Mouse (Mus musculus): ENCODE measurements at regions not wholly inside any gene's neighbourhood (a gene's known extent, or its start where the extent isn't known, plus 50 kb on each side); places are given as distances from the start of the nearest gene placed in this dataset.
A peak's percentile ranks its signal among the peaks of the same experiment; 100 is the strongest.

DNA sequence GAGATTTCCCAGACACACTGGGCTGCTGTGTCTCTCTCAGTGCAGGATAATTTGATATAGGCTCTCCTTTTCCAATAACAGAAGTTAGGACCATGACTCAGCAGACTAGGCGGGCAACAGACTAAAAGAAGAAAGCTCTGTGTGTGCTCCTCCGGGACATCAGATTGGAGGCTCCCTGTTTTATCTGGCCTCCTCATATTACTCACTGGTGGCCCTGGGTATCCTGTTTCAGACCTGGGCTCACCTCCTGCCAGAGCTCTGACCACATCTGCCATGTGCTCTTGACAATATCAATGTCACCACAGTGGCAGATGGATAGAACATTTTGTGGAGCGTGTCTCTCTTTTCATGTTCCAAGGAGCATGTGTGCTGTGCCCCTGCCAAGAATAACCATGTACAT is 308.1 kb upstream of the Slco3a1 start:
- Histone ChIP-seq H3K27ac (no peak overlapping the region), H3K4me3 (replicated peaks) (no peak overlapping the region), H3K9me3 (no peaks in the 10 kb centered on the region), H3K4me1 (replicated peaks) (0 out of 2 replicates have a peak, but pooled peaks cover 3% of the 10 kb centered on the region), H3K9ac (no peak overlapping the region), H3K4me2 (replicated peaks) (no peak overlapping the region), H3K27me3 (replicated peaks) (no peaks in the 10 kb centered on the region), H3K36me3 (no peaks in the 10 kb centered on the region)
- peak; percentile 59 for ATAC-seq
- WGBS, result 29% methylated on average over 3 of the region's 3 CpGs

DNA sequence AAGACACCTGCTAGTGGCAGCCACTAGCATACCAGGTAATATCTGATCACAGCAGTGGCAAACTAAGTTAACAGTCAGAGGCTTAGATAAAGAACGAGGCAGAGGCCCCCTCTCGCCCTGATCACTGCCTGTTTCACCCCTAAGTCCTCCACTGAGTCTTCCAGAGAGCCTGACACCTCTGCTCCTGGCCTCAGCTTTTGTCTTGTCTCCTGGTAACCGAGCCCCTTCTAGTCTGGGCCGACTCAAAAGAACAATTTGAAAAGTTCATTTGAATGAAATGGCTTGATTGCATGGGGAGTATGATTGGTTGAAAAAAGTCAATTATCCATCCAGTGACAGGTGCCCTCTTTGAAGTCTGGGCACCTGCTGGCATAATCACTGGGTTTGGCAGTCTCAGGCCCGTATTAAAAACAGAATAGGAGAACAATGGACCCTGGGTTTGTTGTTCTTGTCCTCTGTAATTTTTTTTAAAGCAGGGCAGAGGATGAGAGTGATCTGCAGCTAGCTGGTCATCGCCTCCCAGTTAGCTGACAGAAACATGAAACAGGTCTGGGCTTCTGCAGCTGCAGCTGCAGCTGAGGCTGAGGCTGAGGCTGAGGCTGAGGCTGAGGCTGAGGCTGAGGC is 289.8 kb upstream of the Slco3a1 start:
- H3K4me1 ChIP-seq (replicated peaks), result no peaks in the 10 kb centered on the region
- H3K9ac ChIP-seq, result no peak overlapping the region
- WGBS, result 42% methylated on average over 6 of the region's 6 CpGs
- no peak overlapping the region for H3K27ac ChIP-seq
- H3K27me3 ChIP-seq (replicated peaks), result no peaks in the 10 kb centered on the region
- H3K36me3 ChIP-seq, result no peaks in the 10 kb centered on the region
- H3K4me2 ChIP-seq (replicated peaks), result no peak overlapping the region
- H3K9me3 ChIP-seq, result no peaks in the 10 kb centered on the region
- H3K4me3 ChIP-seq (replicated peaks), result no peak overlapping the region
- no peak for ATAC-seq

DNA sequence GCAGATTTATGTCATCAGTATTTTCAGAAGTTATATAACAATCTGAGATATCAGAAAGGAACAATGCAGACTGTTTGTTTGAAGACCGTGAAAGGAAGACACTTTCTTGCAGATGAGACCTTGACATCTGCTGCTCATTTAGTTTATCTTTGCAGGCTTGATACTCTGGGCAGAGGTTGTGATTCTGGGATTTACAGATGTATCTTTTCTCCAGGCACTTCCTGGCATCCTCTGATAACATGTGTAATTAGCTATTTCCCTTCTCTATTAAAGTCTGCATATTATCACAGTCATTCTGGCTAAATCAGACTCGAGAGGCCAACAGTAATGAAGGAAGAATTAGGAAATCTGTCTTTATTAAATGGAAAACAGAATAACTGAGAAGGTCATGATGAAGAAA is 268.7 kb upstream of the Slco3a1 start:
- Histone ChIP-seq H3K4me1 (replicated peaks) (no peaks in the 10 kb centered on the region), H3K4me2 (replicated peaks) (no peak overlapping the region), H3K27ac (no peak overlapping the region), H3K27me3 (replicated peaks) (no peaks in the 10 kb centered on the region), H3K9me3 (no peaks in the 10 kb centered on the region), H3K4me3 (replicated peaks) (no peak overlapping the region), H3K36me3 (no peaks in the 10 kb centered on the region), H3K9ac (no peak overlapping the region)
- no peak for ATAC-seq
- 40% methylated on average over 2 of the region's 2 CpGs for WGBS

DNA sequence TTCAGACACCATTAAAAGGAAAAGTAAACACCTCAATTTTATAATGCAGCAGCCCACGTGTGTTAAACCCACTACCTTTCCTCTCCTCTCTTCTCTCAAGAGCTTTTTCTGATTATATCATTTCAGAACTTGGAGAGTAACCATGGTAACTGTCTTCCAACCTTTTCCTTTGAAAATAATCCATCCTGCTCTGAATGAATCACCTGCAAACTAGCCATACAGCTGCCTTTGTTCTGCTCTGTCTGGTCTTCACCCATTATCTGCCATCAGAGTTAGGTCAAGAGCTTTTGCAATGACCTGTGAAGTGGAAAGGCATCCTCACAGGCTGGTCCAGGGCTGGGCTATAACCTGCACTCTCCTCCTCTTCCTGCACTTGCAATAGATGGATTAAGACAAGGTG is 238.7 kb upstream of the Slco3a1 start:
- WGBS, result 35% methylated on average over 1 of the region's 1 CpGs
- Histone ChIP-seq H3K4me2 (replicated peaks) (no peak overlapping the region), H3K4me3 (replicated peaks) (no peak overlapping the region), H3K27ac (no peak overlapping the region), H3K27me3 (replicated peaks) (no peaks in the 10 kb centered on the region), H3K4me1 (replicated peaks) (no peaks in the 10 kb centered on the region), H3K9ac (no peak overlapping the region), H3K9me3 (no peaks in the 10 kb centered on the region), H3K36me3 (no peaks in the 10 kb centered on the region)
- ATAC-seq, result no peak

DNA sequence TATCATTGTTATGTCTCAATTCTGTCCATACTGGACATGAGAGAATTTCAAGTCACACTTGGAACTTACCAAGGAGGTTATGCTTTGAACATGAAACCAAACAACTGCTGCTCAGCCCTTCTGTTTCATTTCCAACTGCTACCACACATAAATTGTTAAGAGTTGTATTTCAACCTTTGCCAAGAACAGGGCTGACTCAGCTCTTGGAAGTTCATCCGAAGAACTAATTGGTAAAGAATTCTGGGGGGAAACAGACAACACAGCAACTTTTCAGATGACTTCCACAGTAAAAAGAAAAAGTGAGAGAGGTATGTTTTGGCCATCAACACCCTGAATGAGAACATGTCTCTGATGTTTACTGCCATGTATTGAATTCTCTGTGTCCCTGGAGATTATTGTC is 234.1 kb upstream of the Slco3a1 start:
- no peaks in the 10 kb centered on the region for H3K27me3 ChIP-seq (replicated peaks)
- no peak overlapping the region for H3K27ac ChIP-seq
- H3K9me3 ChIP-seq, result no peaks in the 10 kb centered on the region
- no peak overlapping the region for H3K4me3 ChIP-seq (replicated peaks)
- no peak overlapping the region for H3K9ac ChIP-seq
- no peak for ATAC-seq
- no peaks in the 10 kb centered on the region for H3K36me3 ChIP-seq
- H3K4me2 ChIP-seq (replicated peaks), result no peak overlapping the region
- 49% methylated on average over 1 of the region's 1 CpGs for WGBS
- no peaks in the 10 kb centered on the region for H3K4me1 ChIP-seq (replicated peaks)

DNA sequence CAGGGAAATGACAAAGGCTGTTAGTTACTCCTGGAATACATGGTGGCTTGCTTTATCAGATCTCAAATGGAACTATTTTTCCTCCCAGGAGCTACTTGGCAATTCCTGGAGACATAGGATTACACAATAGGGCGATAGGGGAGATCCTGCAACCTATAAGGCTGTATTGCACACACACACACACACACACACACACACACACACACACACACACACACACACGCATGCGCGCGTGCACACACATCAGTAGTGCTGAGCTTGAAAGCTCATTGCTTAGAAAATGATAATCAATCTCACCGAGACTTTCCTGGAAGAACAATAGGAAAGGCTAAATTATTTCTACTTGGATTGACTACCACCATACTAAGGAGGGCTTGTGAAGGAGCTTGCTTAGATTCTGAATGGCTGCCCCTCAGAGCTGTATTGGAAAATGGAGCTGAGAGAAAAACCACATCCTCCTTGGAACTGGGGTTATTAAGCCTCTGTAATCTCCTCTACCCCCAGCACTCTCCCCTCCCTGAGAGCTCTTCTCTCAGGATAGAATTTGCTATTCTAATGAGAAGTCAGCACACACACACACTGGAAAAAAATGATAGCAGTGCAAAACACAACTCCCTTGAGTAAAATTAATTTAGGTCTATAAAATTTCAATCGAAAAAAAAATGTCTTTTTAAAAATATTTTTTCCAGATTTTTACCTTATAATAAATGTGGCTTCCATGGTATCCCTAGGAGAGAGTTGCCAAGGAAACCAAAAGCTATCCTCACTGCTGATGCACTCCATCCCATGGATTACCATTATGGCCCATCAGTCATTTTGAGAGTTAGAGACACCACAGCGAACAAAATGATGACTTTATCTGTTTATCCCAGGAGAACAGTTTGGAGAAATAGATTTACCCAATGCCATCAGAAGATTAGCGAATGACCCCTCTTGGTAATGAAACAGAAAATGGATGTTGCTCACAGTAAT is 217.1 kb upstream of the Slco3a1 start:
- no peaks in the 10 kb centered on the region for H3K27me3 ChIP-seq (replicated peaks)
- 86% methylated on average over 9 of the region's 9 CpGs for WGBS
- no peak overlapping the region for H3K9ac ChIP-seq
- no peaks in the 10 kb centered on the region for H3K36me3 ChIP-seq
- H3K9me3 ChIP-seq, result no peaks in the 10 kb centered on the region
- no peak overlapping the region for H3K4me3 ChIP-seq (replicated peaks)
- no peak overlapping the region for H3K4me2 ChIP-seq (replicated peaks)
- no peak overlapping the region for H3K27ac ChIP-seq
- no peaks in the 10 kb centered on the region for H3K4me1 ChIP-seq (replicated peaks)
- no peak for ATAC-seq

DNA sequence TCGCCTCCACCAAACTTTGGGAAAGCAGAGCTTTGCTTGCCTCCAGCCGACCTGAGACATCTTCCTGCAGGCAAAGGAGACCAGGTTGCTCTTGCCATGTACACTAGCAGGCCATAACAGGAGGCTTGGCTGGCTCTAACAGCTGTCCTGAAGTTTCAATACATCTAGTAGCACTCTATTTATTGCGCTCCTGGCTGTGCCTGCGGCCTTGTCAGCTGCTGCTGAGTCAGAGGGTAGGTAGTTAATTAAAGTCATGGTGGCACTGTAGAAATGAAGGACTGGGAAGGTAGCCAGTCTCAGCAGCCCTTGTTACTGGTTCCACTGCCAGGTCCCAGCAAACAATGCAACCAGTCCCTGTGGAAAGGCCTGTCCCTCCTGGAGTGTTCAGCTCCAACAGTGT is 212.0 kb upstream of the Slco3a1 start:
- ATAC-seq, result no peak
- 80% methylated on average over 4 of the region's 4 CpGs for WGBS
- Histone ChIP-seq H3K27me3 (replicated peaks) (no peaks in the 10 kb centered on the region), H3K36me3 (no peaks in the 10 kb centered on the region), H3K4me1 (replicated peaks) (no peaks in the 10 kb centered on the region), H3K27ac (no peak overlapping the region), H3K4me3 (replicated peaks) (no peak overlapping the region), H3K9ac (no peak overlapping the region), H3K9me3 (no peaks in the 10 kb centered on the region), H3K4me2 (replicated peaks) (no peak overlapping the region)

DNA sequence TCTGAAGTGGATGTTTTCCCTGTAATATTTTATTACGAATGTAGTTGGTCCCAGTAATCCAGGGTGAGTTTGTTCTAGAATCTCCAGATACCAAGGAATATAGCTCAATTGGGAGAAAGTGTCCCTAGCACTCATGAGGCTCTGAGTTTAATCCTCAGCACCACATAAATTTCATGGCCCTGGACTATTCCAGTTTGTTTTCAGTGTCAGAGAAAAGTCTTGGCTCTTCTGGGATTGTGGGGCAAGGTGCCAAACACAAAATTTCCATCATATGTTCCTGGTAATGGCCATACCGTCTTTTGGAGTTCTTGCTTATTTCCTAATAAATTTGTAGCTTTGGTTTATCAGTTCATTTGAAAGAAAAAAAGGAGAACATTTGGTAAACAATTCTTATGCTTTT is 202.9 kb upstream of the Slco3a1 start:
- ATAC-seq, result no peak
- 79% methylated on average over 2 of the region's 2 CpGs for WGBS
- no peaks in the 10 kb centered on the region for H3K36me3 ChIP-seq
- H3K4me2 ChIP-seq (replicated peaks), result no peak overlapping the region
- H3K4me1 ChIP-seq (replicated peaks), result no peaks in the 10 kb centered on the region
- H3K27me3 ChIP-seq (replicated peaks), result no peaks in the 10 kb centered on the region
- H3K4me3 ChIP-seq (replicated peaks), result no peak overlapping the region
- no peaks in the 10 kb centered on the region for H3K9me3 ChIP-seq
- H3K27ac ChIP-seq, result no peak overlapping the region
- no peak overlapping the region for H3K9ac ChIP-seq

DNA sequence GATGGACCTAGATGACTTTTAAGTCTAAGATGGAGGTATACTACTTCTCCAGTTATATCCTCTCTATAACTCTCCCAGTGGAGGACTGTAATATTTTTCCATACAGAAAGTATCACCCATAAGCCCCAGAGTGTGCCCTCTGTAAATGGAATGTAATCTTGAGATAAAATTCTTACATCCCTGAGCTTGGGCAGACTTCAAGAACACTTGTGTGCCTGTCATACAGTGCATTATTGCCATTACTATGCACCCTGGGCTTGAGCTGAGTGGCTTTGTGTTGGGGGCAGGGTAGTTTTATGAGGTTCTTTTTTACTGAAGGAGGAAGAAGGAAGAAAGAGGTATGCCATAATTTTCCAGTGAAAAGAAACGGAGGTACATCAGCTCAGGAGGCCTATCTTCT is 193.1 kb upstream of the Slco3a1 start:
- Histone ChIP-seq H3K4me1 (replicated peaks) (no peaks in the 10 kb centered on the region), H3K4me3 (replicated peaks) (no peak overlapping the region), H3K36me3 (no peaks in the 10 kb centered on the region), H3K27ac (no peak overlapping the region), H3K9me3 (no peaks in the 10 kb centered on the region), H3K9ac (no peak overlapping the region), H3K27me3 (replicated peaks) (no peaks in the 10 kb centered on the region), H3K4me2 (replicated peaks) (no peak overlapping the region)
- 66% methylated on average over 1 of the region's 1 CpGs for WGBS
- no peak for ATAC-seq

DNA sequence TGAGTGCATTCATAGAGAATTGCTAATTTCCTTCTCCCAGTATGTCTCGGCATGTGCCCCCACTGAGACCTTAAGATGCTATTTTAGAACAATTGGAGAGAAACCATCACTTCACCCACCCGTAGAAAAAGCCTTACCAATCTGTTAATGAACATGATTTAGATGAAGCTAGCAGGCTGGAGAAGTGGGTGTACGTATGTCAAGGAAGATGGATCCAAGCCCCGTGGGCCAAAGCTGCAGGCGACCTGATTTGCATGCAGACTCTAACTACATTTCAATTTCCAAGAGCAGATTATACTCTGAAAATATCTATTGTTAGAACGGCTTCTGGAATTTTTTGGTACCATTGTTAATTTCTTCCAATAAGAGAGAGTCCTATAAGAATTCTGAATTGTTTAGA is 180.4 kb upstream of the Slco3a1 start:
- H3K27ac ChIP-seq, result no peak overlapping the region
- 78% methylated on average over 6 of the region's 6 CpGs for WGBS
- H3K36me3 ChIP-seq, result no peaks in the 10 kb centered on the region
- no peak overlapping the region for H3K4me3 ChIP-seq (replicated peaks)
- no peaks in the 10 kb centered on the region for H3K27me3 ChIP-seq (replicated peaks)
- no peaks in the 10 kb centered on the region for H3K9me3 ChIP-seq
- ATAC-seq, result no peak
- H3K4me1 ChIP-seq (replicated peaks), result no peaks in the 10 kb centered on the region
- H3K9ac ChIP-seq, result no peak overlapping the region
- H3K4me2 ChIP-seq (replicated peaks), result no peak overlapping the region

DNA sequence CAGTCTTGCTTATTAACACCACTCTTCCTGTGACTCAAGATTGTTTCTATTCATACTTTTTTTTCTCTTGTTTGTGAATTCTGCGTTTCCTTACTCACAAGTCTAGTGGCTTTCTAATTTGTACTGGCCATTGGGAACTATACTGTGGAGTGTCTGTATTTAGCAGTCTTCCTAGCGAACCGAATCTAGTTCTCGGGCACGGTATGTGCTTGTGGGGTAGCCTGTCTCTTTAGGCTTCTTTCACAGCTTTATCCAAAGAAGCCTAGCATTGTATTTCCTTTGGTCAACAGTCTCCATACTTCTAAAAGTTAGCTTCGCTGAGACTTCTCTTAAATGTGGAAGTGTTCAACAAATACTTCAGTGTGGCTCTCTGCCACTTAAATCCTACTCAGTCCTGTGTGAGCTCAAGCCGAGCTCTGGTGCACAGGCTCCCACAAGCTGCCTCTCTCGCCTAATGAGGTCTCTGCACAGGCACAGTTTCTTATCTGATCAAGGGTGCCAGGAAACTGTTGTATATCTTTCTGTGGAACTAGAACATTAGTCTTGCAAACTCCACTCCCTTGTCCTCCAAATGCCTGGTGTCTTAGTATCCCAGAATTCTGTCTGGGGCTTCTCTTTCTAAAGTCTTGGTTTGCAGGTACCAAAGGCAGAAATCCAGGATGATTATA is 171.9 kb upstream of the Slco3a1 start:
- no peaks in the 10 kb centered on the region for H3K27me3 ChIP-seq (replicated peaks)

DNA sequence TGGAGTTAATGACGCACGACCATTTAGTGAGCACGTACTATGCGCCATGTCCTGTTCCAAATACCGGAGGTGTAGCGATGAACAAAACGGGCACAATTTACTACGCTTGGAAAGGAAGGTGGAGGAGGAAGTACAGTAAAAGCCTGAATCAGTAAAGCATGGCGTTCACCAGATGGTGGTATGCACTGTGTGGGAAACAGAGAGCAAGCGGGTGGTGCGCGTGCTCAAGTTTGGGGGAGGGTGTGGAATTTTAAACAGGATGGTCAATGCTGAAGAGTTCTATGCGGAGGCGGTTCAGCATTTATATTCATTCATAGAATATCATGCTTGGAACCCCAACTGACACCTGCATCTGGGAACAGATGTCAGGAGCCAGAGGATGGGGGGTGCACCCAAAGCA is 164.7 kb upstream of the Slco3a1 start:
- H3K4me3 ChIP-seq (replicated peaks), result no peak overlapping the region
- H3K4me2 ChIP-seq (replicated peaks), result no peak overlapping the region
- no peak for ATAC-seq
- H3K9ac ChIP-seq, result no peak overlapping the region
- H3K27me3 ChIP-seq (replicated peaks), result no peaks in the 10 kb centered on the region
- H3K9me3 ChIP-seq, result no peaks in the 10 kb centered on the region
- no peaks in the 10 kb centered on the region for H3K4me1 ChIP-seq (replicated peaks)
- 92% methylated on average over 14 of the region's 14 CpGs for WGBS
- no peak overlapping the region for H3K27ac ChIP-seq
- no peaks in the 10 kb centered on the region for H3K36me3 ChIP-seq

More for the DNA sequence above, 171.9 kb upstream of the Slco3a1 start:
- no peak overlapping the region for H3K27ac ChIP-seq
- H3K4me3 ChIP-seq (replicated peaks), result no peak overlapping the region
- H3K4me1 ChIP-seq (replicated peaks), result no peaks in the 10 kb centered on the region
- H3K9ac ChIP-seq, result no peak overlapping the region
- no peak for ATAC-seq
- 57% methylated on average over 8 of the region's 8 CpGs for WGBS
- H3K4me2 ChIP-seq (replicated peaks), result no peak overlapping the region
- H3K9me3 ChIP-seq, result no peaks in the 10 kb centered on the region
- H3K36me3 ChIP-seq, result no peaks in the 10 kb centered on the region
